Mouse (Mus musculus) bone marrow, adult 2 months (tissue): ENCODE results near the gene Olfr394.

Experiments
- CTCF ChIP-seq: fragments of 200-500 bp; IDR thresholded peaks from 2 replicates; pipeline ENCODE4 v1.5.1; 2011; ENCODE audit warnings: low read length, control low read depth; ENCODE audit not compliant: control insufficient read depth, insufficient read depth
- POLR2A ChIP-seq: fragments of 200-500 bp; IDR thresholded peaks from 2 replicates; pipeline ENCODE4 v1.6.1; 2011; ENCODE audit warnings: low read depth, mild to moderate bottlenecking, control low read depth, low read length, borderline replicate concordance; ENCODE audit not compliant: control insufficient read depth

DNA sequence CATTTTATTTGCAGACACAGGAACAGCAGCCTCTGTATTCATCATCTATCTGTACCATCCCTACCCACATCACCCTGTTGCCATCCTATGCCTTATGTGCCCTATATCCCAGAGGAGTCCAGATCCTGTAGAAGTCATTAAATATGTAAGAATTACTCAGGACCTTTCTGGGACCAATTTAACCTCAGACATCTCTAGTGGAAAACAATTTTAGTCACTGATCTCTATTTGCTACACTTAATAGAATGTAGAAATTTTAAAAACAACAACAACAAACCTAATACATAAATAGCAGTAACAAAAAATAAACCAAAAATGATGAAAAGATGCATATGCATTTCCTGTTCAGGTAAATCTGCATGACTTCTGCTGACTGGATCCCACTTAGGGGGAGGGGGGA lies 39.2 kb downstream of the Olfr394 start, which contains the start of gene Olfr393:
- TF ChIP-seq CTCF, result no peak
- TF ChIP-seq POLR2A, result no peak
